ENCODE assay signal across 27 mouse cellular contexts in genomic region chr2:9733243-9733642, GRCm38 (mm10).
A peak's percentile ranks its signal among the peaks of the same experiment; 100 is the strongest.
DNase-seq lines count a peak whose midpoint lies in the region; ATAC-seq and TF ChIP-seq lines count a peak whose summit lies in the region.
"Had no signal": no experiment of that assay in that cellular context is flagged by ENCODE, and none has a peak within 500 bp of the region (broad histone marks: within the 10 kb centered on the region; RNA-seq: fewer than 3 reads in every experiment).

No protein-coding gene starts in this region.

- TF ChIP-seq CTCF in Patski (IDR thresholded peaks at IDR 0.05): no peak

- H3K27ac ChIP-seq in liver, embryonic 11.5 days (ENCODE audit: low read depth, low read length): no peak overlapping the region
- H3K27ac ChIP-seq: embryonic facial prominence, embryonic 13.5 days; embryonic facial prominence, embryonic 15.5 days; forebrain, embryonic 10.5 days; forebrain, embryonic 12.5 days had no signal

- 80% methylated on average over 7 of the region's 7 CpGs for WGBS in liver, embryonic 11.5 days

- in situ Hi-C loops in Patski (cut with MboI; ENCODE audit: low pct_unique_long_range_greater_than_20kb): no loop called here

- no peaks in the 10 kb centered on the region for H3K4me1 ChIP-seq in liver, embryonic 11.5 days (replicated peaks; ENCODE audit: control insufficient read depth, insufficient read depth, low read length)
- H3K4me1 ChIP-seq: embryonic facial prominence, embryonic 13.5 days; embryonic facial prominence, embryonic 15.5 days; forebrain, embryonic 10.5 days; forebrain, embryonic 12.5 days had no signal

- DNase-seq in 3134 (ENCODE audit: extremely low read depth, insufficient read length, low spot score) (peak; percentile 14), 3T3-L1 (ENCODE audit: low read depth, low spot score) (peak; percentile 74), Patski (ENCODE audit: low read depth, low spot score) (peak; percentile 20)
- DNase-seq in Muller cell, postnatal 12 days (ENCODE audit: inconsistent ontology term): peak; percentile 16
- DNase-seq in thymus, adult 18-20 months: no peak
- no peak for DNase-seq in kidney, postnatal 14 days
- no peak for DNase-seq in kidney, adult 8-10 months
- no peak for DNase-seq in liver, embryonic 11.5 days (ENCODE audit: low spot score)
- DNase-seq: adrenal gland, postnatal 10 days; adrenal gland, postnatal 25 days; cerebellum, adult 11 months; cerebellum, adult 18-20 months; cerebellum, adult 8-10 months; cerebellum, adult 9-11 months; cerebellum, postnatal 14 days; cerebellum, postnatal 36 days; embryo, embryonic 11 days had no signal

- H3K9ac ChIP-seq in liver, embryonic 11.5 days (ENCODE audit: low read depth, low read length): no peak overlapping the region
- H3K9ac ChIP-seq: embryonic facial prominence, embryonic 13.5 days; embryonic facial prominence, embryonic 15.5 days; forebrain, embryonic 12.5 days had no signal

- ATAC-seq in Patski: peak; percentile 82
- ATAC-seq in liver, embryonic 11.5 days (replicated peaks; ENCODE audit: low FRiP score): no peak
- ATAC-seq: CD4-positive, CD25-positive, alpha-beta regulatory T cell, adult 4 months; forebrain, embryonic 14.5 days; forebrain, embryonic 16.5 days had no signal

- no peaks in the 10 kb centered on the region for H3K9me3 ChIP-seq in liver, embryonic 11.5 days (ENCODE audit: control insufficient read depth, low read length)
- H3K9me3 ChIP-seq: embryonic facial prominence, embryonic 13.5 days; embryonic facial prominence, embryonic 15.5 days; forebrain, embryonic 10.5 days; forebrain, embryonic 12.5 days; G1E had no signal

- H3K36me3 ChIP-seq in liver, embryonic 11.5 days (ENCODE audit: control insufficient read depth, insufficient read depth, low read length): no peaks in the 10 kb centered on the region
- H3K36me3 ChIP-seq: embryonic facial prominence, embryonic 13.5 days; embryonic facial prominence, embryonic 15.5 days; forebrain, embryonic 10.5 days; forebrain, embryonic 12.5 days; G1E had no signal

- no peak overlapping the region for H3K4me2 ChIP-seq in liver, embryonic 11.5 days
- H3K4me2 ChIP-seq: embryonic facial prominence, embryonic 13.5 days; embryonic facial prominence, embryonic 15.5 days; forebrain, embryonic 12.5 days had no signal

- H3K4me3 ChIP-seq in liver, embryonic 11.5 days (ENCODE audit: low read depth, low read length): no peak overlapping the region
- H3K4me3 ChIP-seq: embryonic facial prominence, embryonic 13.5 days; embryonic facial prominence, embryonic 15.5 days; erythroblast, embryonic 14.5 days; forebrain, embryonic 10.5 days; forebrain, embryonic 12.5 days had no signal

- H3K27me3 ChIP-seq in Patski: no peaks in the 10 kb centered on the region
- no peaks in the 10 kb centered on the region for H3K27me3 ChIP-seq in liver, embryonic 11.5 days (replicated peaks; ENCODE audit: control insufficient read depth, insufficient read depth, low read length)
- H3K27me3 ChIP-seq: CH12.LX; embryonic facial prominence, embryonic 13.5 days; embryonic facial prominence, embryonic 15.5 days; forebrain, embryonic 12.5 days had no signal

- POLR2A ChIA-PET in Patski (lab: Charles Lee): no interaction called here

- CTCF ChIA-PET in Patski (lab: Charles Lee): no interaction called here

Comparison
In these comparisons a context has a peak if more than half of its experiments do, and no peak if none do; other contexts are left out.
1. DNase-seq: peak in 3134 (single experiment), 3T3-L1 (single experiment), Muller cell, postnatal 12 days (single experiment) and Patski (single experiment); none in thymus, adult 18-20 months (0 of 2), kidney, postnatal 14 days (single experiment), kidney, adult 8-10 months (0 of 2) and liver, embryonic 11.5 days (single experiment).